Comparison of ENCODE assay signal across 25 mouse cellular contexts in genomic region chr7:70769655-70770054, GRCm38 (mm10).
"Had no signal": no experiment of that assay in that cellular context is flagged by ENCODE, and none has a peak within 500 bp of the region (broad histone marks: within the 10 kb centered on the region; RNA-seq: fewer than 3 reads in every experiment).

No protein-coding gene starts in this region.

- H3K9ac ChIP-seq: hindbrain, embryonic 13.5 days; hindbrain, embryonic 15.5 days; kidney, embryonic 15.5 days; limb, embryonic 12.5 days; liver, embryonic 13.5 days had no signal

- H3K4me3 ChIP-seq: gastrocnemius, adult 2 months; heart, adult 2 months; hindbrain, embryonic 13.5 days; hindbrain, embryonic 15.5 days; kidney, embryonic 15.5 days; layer of hippocampus, adult 2 months; left cerebral cortex, adult 2 months; limb, embryonic 10.5 days; limb, embryonic 12.5 days; liver, embryonic 13.5 days had no signal

- H3K27me3 ChIP-seq: hindbrain, embryonic 13.5 days; hindbrain, embryonic 15.5 days; kidney, embryonic 15.5 days; limb, embryonic 12.5 days; liver, embryonic 13.5 days had no signal

- H3K36me3 ChIP-seq: hindbrain, embryonic 13.5 days; hindbrain, embryonic 15.5 days; kidney, embryonic 15.5 days; limb, embryonic 10.5 days; limb, embryonic 12.5 days; liver, embryonic 13.5 days had no signal

- DNase-seq: gastrocnemius, adult 2 months; gastrocnemius, postnatal 10 days; gastrocnemius, postnatal 36 days; heart, postnatal 36 days; kidney, adult 11 months; kidney, adult 2 months; kidney, adult 9 months; kidney, postnatal 14 days; kidney, postnatal 4 days; liver; liver, embryonic 13.5 days had no signal

- H3K4me1 ChIP-seq: hindbrain, embryonic 13.5 days; hindbrain, embryonic 15.5 days; kidney, embryonic 15.5 days; limb, embryonic 12.5 days; liver, embryonic 13.5 days had no signal

- ATAC-seq: forebrain, embryonic 16.5 days; hindbrain, postnatal 0 days; intestine, embryonic 16.5 days had no signal

- H3K27ac ChIP-seq: gastrocnemius, adult 2 months; heart, adult 2 months; hindbrain, embryonic 13.5 days; hindbrain, embryonic 15.5 days; hindbrain, postnatal 0 days; kidney, embryonic 15.5 days; kidney, postnatal 0 days; layer of hippocampus, adult 2 months; left cerebral cortex, adult 2 months; limb, embryonic 10.5 days; limb, embryonic 12.5 days; liver, embryonic 13.5 days had no signal

- H3K9me3 ChIP-seq: hindbrain, embryonic 13.5 days; hindbrain, embryonic 15.5 days; limb, embryonic 10.5 days; liver, embryonic 13.5 days had no signal

- H3K4me2 ChIP-seq: heart, embryonic 11.5 days; hindbrain, embryonic 13.5 days; hindbrain, embryonic 15.5 days; kidney, embryonic 15.5 days; limb, embryonic 12.5 days; liver, embryonic 11.5 days; liver, embryonic 13.5 days had no signal
